Mouse (Mus musculus): ENCODE data around the gene Rnf157.

The Rnf157 gene

GRCm38 (mm10) chr11:116337531-116337930, 75.3 kb downstream of the Rnf157 start:
- no peak for DNase-seq (ENCODE audit: inconsistent ontology term)

- no peak for DNase-seq (ENCODE audit: inconsistent ontology term)
These were observed 75.8 kb downstream of the Rnf157 start for GRCm38 (mm10) chr11:116337000-116337399.

GRCm38 (mm10) chr11:116336393-116336792, 76.4 kb downstream of the Rnf157 start:
- DNase-seq (ENCODE audit: inconsistent ontology term), result no peak

GRCm38 (mm10) chr11:116335244-116336036, 77.4 kb downstream of the Rnf157 start, which contains the start of gene Foxj1:
Foxj1 (minus strand) TSS chr11:116335399.
- peak; percentile 94 for DNase-seq (ENCODE audit: inconsistent ontology term)

GRCm38 (mm10) chr11:116334417-116334782, 78.4 kb downstream of the Rnf157 start:
- DNase-seq (ENCODE audit: inconsistent ontology term), result peak; percentile 20

GRCm38 (mm10) chr11:116333526-116334416, 79.1 kb downstream of the Rnf157 start:
- peak; percentile 74 for DNase-seq (ENCODE audit: inconsistent ontology term)

- DNase-seq (ENCODE audit: inconsistent ontology term), result no peak
These were observed 79.9 kb downstream of the Rnf157 start for GRCm38 (mm10) chr11:116332983-116333270.

- peak; percentile 91 for DNase-seq (ENCODE audit: inconsistent ontology term)
These were observed 80.4 kb downstream of the Rnf157 start for GRCm38 (mm10) chr11:116332232-116332982.

- peak; percentile 85 for DNase-seq (ENCODE audit: inconsistent ontology term)
These were observed 82.7 kb downstream of the Rnf157 start for GRCm38 (mm10) chr11:116330211-116330518.

- DNase-seq (ENCODE audit: inconsistent ontology term), result peak; percentile 95
These were observed 83.3 kb downstream of the Rnf157 start for GRCm38 (mm10) chr11:116329314-116330210.

GRCm38 (mm10) chr11:116326963-116327603, 85.7 kb downstream of the Rnf157 start:
- no peak for DNase-seq (ENCODE audit: inconsistent ontology term)

GRCm38 (mm10) chr11:116318719-116319659, 93.8 kb downstream of the Rnf157 start:
- DNase-seq (ENCODE audit: inconsistent ontology term), result peak; percentile 94

GRCm38 (mm10) chr11:116312359-116312758, 100.5 kb downstream of the Rnf157 start:
- DNase-seq (ENCODE audit: inconsistent ontology term), result no peak

- no peak for DNase-seq (ENCODE audit: inconsistent ontology term)
These were observed 101.7 kb downstream of the Rnf157 start for GRCm38 (mm10) chr11:116311169-116311568.

- no peak for DNase-seq (ENCODE audit: inconsistent ontology term)
These were observed 103.2 kb downstream of the Rnf157 start for GRCm38 (mm10) chr11:116309601-116310000.

GRCm38 (mm10) chr11:116307762-116308531, 104.9 kb downstream of the Rnf157 start:
- DNase-seq (ENCODE audit: inconsistent ontology term), result no peak

GRCm38 (mm10) chr11:116307019-116307725, 105.7 kb downstream of the Rnf157 start, which contains the start of gene Exoc7:
Exoc7 (minus strand) TSS chr11:116307233.
- no peak for DNase-seq (ENCODE audit: inconsistent ontology term)

Data from Muller cell, postnatal 12 days (primary cell).